Mouse (Mus musculus): Measurements from ENCODE around the gene Gm9821. TPM values are rescaled to one million over a fixed set of nuclear protein-coding genes. Genes with fewer than 3 reads are reported as not detected.
A peak's percentile ranks its signal among the peaks of the same experiment; 100 is the strongest.

Gm9821 gene
- polyA plus RNA-seq, 1 experiment from 2014 or later = 0.37 TPM

DNA sequence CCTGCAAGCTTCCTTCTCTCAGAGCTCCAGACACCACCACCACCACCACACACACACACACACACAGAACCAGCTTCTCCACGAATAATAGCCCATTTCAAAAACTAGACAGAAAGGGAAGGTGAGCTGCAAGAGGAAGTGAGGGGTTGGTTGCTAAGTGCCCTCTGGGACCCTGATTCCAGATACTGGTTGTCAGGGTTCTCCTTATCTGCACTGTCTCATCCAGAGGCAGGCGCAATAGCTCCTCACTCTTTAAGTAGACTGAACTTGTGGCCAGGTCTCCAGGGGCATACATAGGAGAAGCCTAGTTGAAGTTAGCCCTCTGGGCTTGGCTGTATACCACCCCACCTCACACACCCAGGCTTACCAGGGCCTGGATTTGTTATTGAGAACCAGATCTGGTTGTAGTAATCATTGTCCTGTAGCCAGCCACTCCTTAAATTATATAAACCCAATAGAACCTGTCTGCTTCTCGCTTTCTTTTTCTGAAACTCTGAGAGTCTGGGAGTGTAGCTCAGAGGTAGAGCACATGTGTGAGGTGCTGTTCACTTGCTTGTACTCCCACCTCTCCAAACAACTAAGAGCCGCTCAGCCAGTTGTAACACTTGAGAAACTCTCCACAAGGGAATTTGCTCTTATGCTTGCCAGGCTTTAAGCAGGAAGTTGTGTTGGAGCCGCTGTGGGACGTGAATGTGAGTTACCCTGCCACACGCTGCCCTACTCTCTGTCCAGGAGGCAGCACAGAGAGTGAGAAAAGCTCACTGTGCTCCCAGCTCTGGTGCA, 32.0 kb upstream of the Gm9821 start:
- 88% methylated on average over 7 of the region's 7 CpGs for WGBS
- Histone ChIP-seq H3K27ac (ENCODE audit: low read depth, low read length) (no peak overlapping the region), H3K4me1 (replicated peaks; ENCODE audit: control insufficient read depth, insufficient read depth, low read length) (no peaks in the 10 kb centered on the region), H3K9me3 (ENCODE audit: control insufficient read depth, low read length) (no peaks in the 10 kb centered on the region), H3K4me3 (ENCODE audit: low read depth, low read length) (no peak overlapping the region), H3K9ac (ENCODE audit: low read depth, low read length) (no peak overlapping the region), H3K4me2 (replicated peaks; ENCODE audit: low read depth, low read length) (no peak overlapping the region), H3K36me3 (ENCODE audit: control insufficient read depth, insufficient read depth, low read length) (peaks cover 19% of the 10 kb centered on the region), H3K27me3 (ENCODE audit: control insufficient read depth, insufficient read depth, low read length) (no peaks in the 10 kb centered on the region)
- no peak for ATAC-seq (ENCODE audit: low FRiP score)
- DNase-seq (ENCODE audit: low spot score) = no peak

DNA sequence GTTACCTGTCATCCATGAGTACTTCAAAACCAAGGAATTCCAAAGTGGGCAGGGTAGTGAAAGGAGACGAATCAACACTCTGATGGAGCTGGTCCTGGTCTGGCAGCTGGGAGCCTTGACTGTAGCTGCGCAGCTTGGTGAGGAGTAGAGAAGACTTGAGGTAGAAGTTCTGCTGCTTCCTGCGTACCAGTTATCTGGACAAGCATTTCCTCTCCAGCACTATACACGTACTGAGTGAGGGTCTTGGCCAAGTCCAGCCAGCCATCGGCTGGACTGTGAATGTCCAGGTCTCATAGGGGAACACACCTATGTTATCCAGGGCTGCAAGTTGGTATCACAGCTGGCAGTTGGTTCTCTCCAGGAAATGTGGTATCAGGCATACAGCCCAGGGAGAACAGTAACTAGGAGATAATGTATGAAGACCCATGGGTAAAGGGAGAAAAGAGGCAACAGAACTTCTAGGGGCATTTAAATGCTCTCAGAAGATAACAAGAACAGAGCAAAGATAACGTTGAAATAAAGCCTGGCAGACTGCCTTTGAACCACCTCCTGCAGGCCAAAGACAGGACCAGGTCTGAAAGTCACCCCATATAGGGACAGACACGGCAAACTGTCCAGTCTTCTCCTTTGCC, 29.0 kb upstream of the Gm9821 start:
- H3K4me2 ChIP-seq (replicated peaks; ENCODE audit: low read depth, low read length) = no peak overlapping the region
- H3K27me3 ChIP-seq (ENCODE audit: control insufficient read depth, insufficient read depth, low read length) = peaks cover 9% of the 10 kb centered on the region; the same call in 1 of the 2 replicates
- H3K9me3 ChIP-seq (ENCODE audit: control insufficient read depth, low read length) = no peaks in the 10 kb centered on the region
- H3K4me3 ChIP-seq (ENCODE audit: low read depth, low read length) = no peak overlapping the region
- H3K9ac ChIP-seq (ENCODE audit: low read depth, low read length) = no peak overlapping the region
- no peak overlapping the region for H3K27ac ChIP-seq (ENCODE audit: low read depth, low read length)
- ATAC-seq (ENCODE audit: low FRiP score) = no peak
- H3K4me1 ChIP-seq (replicated peaks; ENCODE audit: control insufficient read depth, insufficient read depth, low read length) = 0 out of 2 replicates have a peak, but pooled peaks cover 2% of the 10 kb centered on the region
- WGBS = 93% methylated on average over 7 of the region's 7 CpGs
- DNase-seq (ENCODE audit: low spot score) = no peak
- H3K36me3 ChIP-seq (ENCODE audit: control insufficient read depth, insufficient read depth, low read length) = peaks cover 19% of the 10 kb centered on the region

DNA sequence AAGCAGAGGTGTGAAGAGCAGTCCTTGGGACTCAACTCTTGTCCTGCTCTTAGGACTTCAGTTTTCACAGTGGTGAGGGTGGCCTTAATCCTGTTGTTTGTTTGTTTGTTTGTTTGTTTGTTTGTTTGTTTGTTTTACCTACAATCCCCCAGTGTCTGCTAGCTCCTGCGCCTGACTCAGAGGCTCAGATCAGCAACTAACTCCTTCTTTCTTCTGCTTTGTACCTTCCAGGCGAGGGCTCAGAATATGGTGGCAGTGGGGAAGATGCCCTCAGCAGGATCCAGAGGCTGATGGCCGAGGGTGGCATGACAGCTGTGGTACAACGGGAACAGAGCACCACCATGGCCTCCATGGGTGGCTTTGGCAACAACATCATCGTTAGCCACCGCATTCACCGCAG, 28.4 kb upstream of the Gm9821 start:
- Histone ChIP-seq H3K27ac (ENCODE audit: low read depth, low read length) (no peak overlapping the region), H3K4me2 (replicated peaks; ENCODE audit: low read depth, low read length) (no peak overlapping the region), H3K9ac (ENCODE audit: low read depth, low read length) (no peak overlapping the region), H3K4me3 (ENCODE audit: low read depth, low read length) (no peak overlapping the region), H3K27me3 (ENCODE audit: control insufficient read depth, insufficient read depth, low read length) (peaks cover 13% of the 10 kb centered on the region), H3K4me1 (replicated peaks; ENCODE audit: control insufficient read depth, insufficient read depth, low read length) (0 out of 2 replicates have a peak, but pooled peaks cover 2% of the 10 kb centered on the region), H3K9me3 (ENCODE audit: control insufficient read depth, low read length) (no peaks in the 10 kb centered on the region), H3K36me3 (ENCODE audit: control insufficient read depth, insufficient read depth, low read length) (peaks cover 15% of the 10 kb centered on the region)
- ATAC-seq (ENCODE audit: low FRiP score) (no peak), DNase-seq (ENCODE audit: low spot score) (no peak)
- 87% methylated on average over 7 of the region's 7 CpGs for WGBS

DNA sequence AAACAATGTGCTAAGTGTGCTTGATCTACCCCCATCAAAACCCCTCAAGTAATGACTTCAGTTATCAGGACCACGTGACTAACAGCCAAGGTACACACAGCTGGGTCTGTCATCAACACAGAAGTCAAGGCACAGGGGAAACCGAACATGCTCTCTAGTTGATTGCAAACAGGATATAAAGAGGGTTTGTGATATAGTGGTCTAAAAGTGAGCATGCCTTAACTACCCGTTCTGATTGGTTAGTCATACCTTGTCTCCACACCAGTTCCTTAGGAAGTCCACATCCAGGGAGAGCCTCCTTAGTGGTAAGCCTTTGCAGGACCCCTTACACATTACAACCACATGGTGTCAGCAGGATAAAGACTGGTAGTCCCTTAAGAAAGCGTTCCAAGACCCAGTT, 25.4 kb upstream of the Gm9821 start:
- peaks cover 30% of the 10 kb centered on the region for H3K27me3 ChIP-seq (ENCODE audit: control insufficient read depth, insufficient read depth, low read length)
- peaks cover 10% of the 10 kb centered on the region; the same call in 1 of the 2 replicates for H3K36me3 ChIP-seq (ENCODE audit: control insufficient read depth, insufficient read depth, low read length)
- no peak overlapping the region for H3K4me2 ChIP-seq (replicated peaks; ENCODE audit: low read depth, low read length)
- H3K9ac ChIP-seq (ENCODE audit: low read depth, low read length) = no peak overlapping the region
- H3K9me3 ChIP-seq (ENCODE audit: control insufficient read depth, low read length) = no peaks in the 10 kb centered on the region
- no peak overlapping the region for H3K4me3 ChIP-seq (ENCODE audit: low read depth, low read length)
- ATAC-seq (ENCODE audit: low FRiP score) (no peak), DNase-seq (ENCODE audit: low spot score) (no peak)
- 0 out of 2 replicates have a peak, but pooled peaks cover 2% of the 10 kb centered on the region for H3K4me1 ChIP-seq (replicated peaks; ENCODE audit: control insufficient read depth, insufficient read depth, low read length)
- no peak overlapping the region for H3K27ac ChIP-seq (ENCODE audit: low read depth, low read length)
- 72% methylated on average over 4 of the region's 4 CpGs for WGBS

DNA sequence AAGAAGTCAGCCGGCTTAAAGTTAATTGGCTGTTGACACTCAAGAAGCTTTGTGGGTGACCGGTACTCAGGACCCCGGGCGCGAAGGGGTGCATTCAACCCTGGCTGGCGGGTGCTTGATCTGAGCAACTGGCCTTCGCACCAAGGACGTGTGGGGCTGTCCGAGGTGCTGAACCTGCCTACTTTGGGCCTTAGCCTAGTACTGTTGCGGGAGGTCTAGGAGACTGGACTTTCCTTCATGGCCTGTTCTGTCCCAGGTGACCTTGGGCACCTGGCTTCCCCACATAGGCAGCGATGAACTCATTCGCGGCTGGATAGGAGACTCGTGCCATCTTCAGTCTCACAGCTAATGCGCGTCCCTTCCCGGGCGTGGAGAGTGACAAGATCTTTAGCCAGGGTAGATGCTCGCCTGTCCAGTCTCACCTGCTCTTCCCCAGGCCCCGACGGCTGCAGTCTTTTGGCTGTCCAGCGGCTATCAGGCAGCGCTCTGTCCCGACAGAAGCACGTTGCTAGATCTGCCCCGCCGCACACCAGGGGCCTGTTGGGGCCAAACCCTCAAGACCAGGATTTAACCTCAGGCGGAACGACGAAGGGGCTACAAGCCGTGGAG, 24.2 kb upstream of the Gm9821 start:
- ATAC-seq (ENCODE audit: low FRiP score) (peak; percentile 7; the same call in 1 of the 2 replicates), DNase-seq (ENCODE audit: low spot score) (peak; percentile 62)
- Histone ChIP-seq H3K4me2 (replicated peaks; ENCODE audit: low read depth, low read length) (peak overlapping the region; percentile 67), H3K9me3 (ENCODE audit: control insufficient read depth, low read length) (no peaks in the 10 kb centered on the region), H3K27ac (ENCODE audit: low read depth, low read length) (no peak overlapping the region), H3K9ac (ENCODE audit: low read depth, low read length) (no peak overlapping the region), H3K4me1 (replicated peaks; ENCODE audit: control insufficient read depth, insufficient read depth, low read length) (0 out of 2 replicates have a peak, but pooled peaks cover 2% of the 10 kb centered on the region), H3K4me3 (ENCODE audit: low read depth, low read length) (peak overlapping the region; percentile 47), H3K36me3 (ENCODE audit: control insufficient read depth, insufficient read depth, low read length) (peaks cover 10% of the 10 kb centered on the region; the same call in 1 of the 2 replicates), H3K27me3 (ENCODE audit: control insufficient read depth, insufficient read depth, low read length) (peaks cover 30% of the 10 kb centered on the region)
- WGBS = 5% methylated on average over 31 of the region's 31 CpGs

DNA sequence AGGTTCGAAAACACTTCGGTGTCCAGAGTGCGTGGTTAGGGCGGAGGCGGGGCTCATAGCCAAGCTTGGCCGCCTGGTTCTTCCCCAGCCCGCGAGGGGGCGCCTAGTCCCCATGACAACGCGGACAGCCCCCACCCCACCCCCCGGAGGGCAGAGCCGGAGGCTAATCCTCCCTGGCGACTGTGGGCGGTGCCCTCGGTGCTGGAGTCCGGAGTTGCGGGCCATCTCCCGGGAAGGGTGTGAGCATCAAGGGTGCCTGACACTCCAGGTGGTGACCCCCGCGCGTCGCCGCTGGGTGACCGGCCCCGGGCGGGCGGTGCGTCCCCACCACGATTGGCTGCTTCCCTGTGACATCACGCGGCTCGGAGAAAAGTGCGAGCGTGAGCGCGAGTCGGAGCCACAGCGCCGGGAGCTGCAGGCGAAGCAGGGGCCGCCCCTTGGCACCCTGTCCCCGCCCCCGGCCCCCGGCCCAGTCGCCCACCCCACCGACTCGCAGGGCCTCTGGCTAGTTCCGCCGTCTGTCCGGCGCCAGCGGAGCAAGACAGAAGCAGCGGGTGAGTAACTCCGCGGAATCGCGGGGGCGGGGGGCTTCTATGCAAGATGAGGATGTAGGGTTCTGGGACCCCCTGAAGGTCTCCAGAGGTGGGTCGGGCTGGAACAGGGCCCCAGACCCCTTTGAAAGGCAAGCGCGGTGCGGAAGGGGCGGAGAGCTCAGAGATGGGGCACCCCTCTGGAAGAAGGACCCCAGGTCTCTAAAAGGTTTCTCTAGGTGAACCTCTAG, 23.5 kb upstream of the Gm9821 start:
- peak overlapping the region; percentile 47 for H3K4me3 ChIP-seq (ENCODE audit: low read depth, low read length)
- H3K9me3 ChIP-seq (ENCODE audit: control insufficient read depth, low read length) = no peaks in the 10 kb centered on the region
- peaks cover 30% of the 10 kb centered on the region for H3K27me3 ChIP-seq (ENCODE audit: control insufficient read depth, insufficient read depth, low read length)
- H3K27ac ChIP-seq (ENCODE audit: low read depth, low read length) = no peak overlapping the region
- H3K4me2 ChIP-seq (replicated peaks; ENCODE audit: low read depth, low read length) = peak overlapping the region; percentile 67
- 0 out of 2 replicates have a peak, but pooled peaks cover 2% of the 10 kb centered on the region for H3K4me1 ChIP-seq (replicated peaks; ENCODE audit: control insufficient read depth, insufficient read depth, low read length)
- ATAC-seq (ENCODE audit: low FRiP score) (peak; percentile 76), DNase-seq (ENCODE audit: low spot score) (peak; percentile 85)
- under 1% methylated on average over 56 of the region's 64 CpGs for WGBS
- H3K36me3 ChIP-seq (ENCODE audit: control insufficient read depth, insufficient read depth, low read length) = peaks cover 7% of the 10 kb centered on the region; the same call in 1 of the 2 replicates
- H3K9ac ChIP-seq (ENCODE audit: low read depth, low read length) = peak overlapping the region; percentile 28; the same call in 1 of the 2 replicates

DNA sequence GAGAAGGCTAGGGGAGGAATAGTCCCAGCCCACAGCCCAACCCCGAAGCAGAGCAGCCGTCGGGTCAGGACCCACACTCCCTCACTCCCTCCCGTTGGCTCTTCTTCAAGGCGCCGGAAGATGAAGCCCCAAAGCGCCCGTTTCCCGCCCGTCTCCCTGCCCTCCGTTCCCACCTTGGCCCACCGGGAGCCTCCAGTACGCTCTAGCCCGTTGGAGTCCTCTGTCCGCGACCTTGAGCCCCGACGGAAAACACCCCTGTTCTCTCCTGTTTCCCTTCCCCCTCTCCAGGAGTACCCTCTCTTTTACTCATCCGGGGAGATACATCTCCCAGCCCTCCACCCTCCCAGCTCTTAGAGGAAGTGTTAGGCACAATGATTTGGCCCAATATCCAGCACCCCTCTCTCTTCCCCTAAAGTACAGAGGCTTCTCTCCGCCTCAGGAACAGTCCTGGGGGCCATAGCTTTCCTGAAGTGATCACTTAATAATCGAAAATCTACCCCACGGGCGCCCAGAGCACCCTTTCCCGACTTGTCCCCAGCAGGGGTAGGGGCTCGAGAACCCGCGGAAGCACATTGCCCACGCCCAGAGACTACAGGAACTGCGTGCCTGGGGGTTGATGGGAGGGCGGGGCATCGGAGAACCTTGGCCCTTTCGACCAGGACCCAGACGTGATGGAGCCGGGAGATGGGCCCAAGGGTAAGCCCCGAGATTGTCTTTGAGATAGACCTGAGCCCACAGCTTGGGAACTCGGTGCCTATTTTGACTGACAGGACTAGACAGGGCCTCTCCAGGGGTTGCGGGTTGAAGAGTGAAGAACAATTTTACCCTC, 22.7 kb upstream of the Gm9821 start:
- no peak overlapping the region for H3K9ac ChIP-seq (ENCODE audit: low read depth, low read length)
- H3K9me3 ChIP-seq (ENCODE audit: control insufficient read depth, low read length) = no peaks in the 10 kb centered on the region
- peak overlapping the region; percentile 47 for H3K4me3 ChIP-seq (ENCODE audit: low read depth, low read length)
- no peak overlapping the region for H3K27ac ChIP-seq (ENCODE audit: low read depth, low read length)
- 0 out of 2 replicates have a peak, but pooled peaks cover 4% of the 10 kb centered on the region for H3K36me3 ChIP-seq (ENCODE audit: control insufficient read depth, insufficient read depth, low read length)
- ATAC-seq (ENCODE audit: low FRiP score) = 0 out of 2 replicates have a peak, but pooled peaks have one; percentile 13
- peak; percentile 44 for DNase-seq (ENCODE audit: low spot score)
- H3K27me3 ChIP-seq (ENCODE audit: control insufficient read depth, insufficient read depth, low read length) = peaks cover 30% of the 10 kb centered on the region
- no peak overlapping the region for H3K4me2 ChIP-seq (replicated peaks; ENCODE audit: low read depth, low read length)
- 3% methylated on average over 37 of the region's 37 CpGs for WGBS
- H3K4me1 ChIP-seq (replicated peaks; ENCODE audit: control insufficient read depth, insufficient read depth, low read length) = 0 out of 2 replicates have a peak, but pooled peaks cover 2% of the 10 kb centered on the region
